Mouse (Mus musculus): ENCODE results near the gene Specc1. TPM values are rescaled to one million over a fixed set of nuclear protein-coding genes. Genes with fewer than 3 reads are reported as not detected.

The Specc1 gene
- polyA plus RNA-seq, 1 experiment from 2014 or later, result 8.8 TPM

- Histone ChIP-seq H3K36me3 (no peaks in the 10 kb centered on the region), H3K4me2 (no peak overlapping the region), H3K9ac (no peak overlapping the region), H3K9me3 (no peaks in the 10 kb centered on the region), H3K27ac (no peak overlapping the region), H3K27me3 (no peaks in the 10 kb centered on the region), H3K4me3 (no peak overlapping the region), H3K4me1 (peaks cover 11% of the 10 kb centered on the region)
- no peak for ATAC-seq (ENCODE audit: insufficient number of reproducible peaks, low FRiP score, low TSS enrichment, low read depth)
- WGBS, result 53% methylated on average over 2 of the region's 2 CpGs
Observed at GRCm38 (mm10) chr11:62080476-62080875, 123.9 kb downstream of the Specc1 start.

GRCm38 (mm10) chr11:62086648-62087047 is 130.1 kb downstream of the Specc1 start:
- no peaks in the 10 kb centered on the region for H3K27me3 ChIP-seq
- no peaks in the 10 kb centered on the region for H3K9me3 ChIP-seq
- 75% methylated on average over 2 of the region's 2 CpGs for WGBS
- no peak overlapping the region for H3K4me3 ChIP-seq
- H3K36me3 ChIP-seq, result no peaks in the 10 kb centered on the region
- H3K4me1 ChIP-seq, result no peaks in the 10 kb centered on the region
- ATAC-seq (ENCODE audit: insufficient number of reproducible peaks, low FRiP score, low TSS enrichment, low read depth), result no peak
- H3K27ac ChIP-seq, result no peak overlapping the region
- no peak overlapping the region for H3K9ac ChIP-seq
- H3K4me2 ChIP-seq, result no peak overlapping the region

DNA sequence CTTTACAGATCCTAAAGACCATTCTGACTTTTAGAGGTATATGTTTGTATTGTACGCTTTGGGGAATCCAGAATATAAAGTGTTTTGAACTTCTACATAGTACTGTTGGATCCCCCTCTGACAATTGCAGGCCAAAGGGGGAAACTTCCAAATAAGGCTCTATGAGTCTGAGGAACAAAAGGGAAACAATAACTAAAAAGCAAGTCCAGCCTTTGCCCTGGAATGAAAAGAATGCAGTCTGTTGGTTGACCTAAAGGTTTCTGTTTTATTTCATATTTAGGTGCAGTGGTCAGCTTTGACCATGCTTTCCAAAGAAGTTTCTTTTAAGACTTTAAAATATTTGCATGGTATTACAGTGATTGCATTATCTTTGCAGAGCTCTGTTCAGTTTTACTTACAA is 130.5 kb downstream of the Specc1 start:
- Histone ChIP-seq H3K4me3 (no peak overlapping the region), H3K4me1 (no peaks in the 10 kb centered on the region), H3K9me3 (no peaks in the 10 kb centered on the region), H3K27me3 (no peaks in the 10 kb centered on the region), H3K27ac (no peak overlapping the region), H3K36me3 (no peaks in the 10 kb centered on the region), H3K9ac (no peak overlapping the region), H3K4me2 (no peak overlapping the region)
- 85% methylated on average over 1 of the region's 1 CpGs for WGBS
- ATAC-seq (ENCODE audit: insufficient number of reproducible peaks, low FRiP score, low TSS enrichment, low read depth), result no peak

DNA sequence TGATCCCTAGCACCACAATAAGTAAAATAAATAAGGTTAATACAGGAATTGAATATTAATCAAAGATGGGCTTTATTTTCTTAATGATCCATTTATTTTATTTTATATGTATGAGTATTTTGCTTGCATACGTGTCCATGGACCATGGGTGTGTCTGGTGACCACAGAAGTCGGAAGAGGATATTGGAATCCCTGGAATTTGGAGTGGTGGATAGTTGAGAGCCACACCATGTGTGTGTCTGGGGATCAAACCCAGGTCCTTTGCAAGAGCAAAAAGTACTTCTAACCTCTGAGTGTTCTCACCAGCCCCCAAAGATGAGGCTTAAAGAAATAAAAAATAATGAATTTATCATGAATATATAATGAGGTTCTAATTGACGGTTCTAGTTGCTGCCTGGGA is 132.1 kb downstream of the Specc1 start:
- no peak for ATAC-seq (ENCODE audit: insufficient number of reproducible peaks, low FRiP score, low TSS enrichment, low read depth)
- H3K4me2 ChIP-seq, result no peak overlapping the region
- no peaks in the 10 kb centered on the region for H3K9me3 ChIP-seq
- no peak overlapping the region for H3K27ac ChIP-seq
- WGBS, result 79% methylated on average over 3 of the region's 3 CpGs
- no peaks in the 10 kb centered on the region for H3K36me3 ChIP-seq
- H3K4me3 ChIP-seq, result no peak overlapping the region
- H3K9ac ChIP-seq, result no peak overlapping the region
- no peaks in the 10 kb centered on the region for H3K4me1 ChIP-seq
- no peaks in the 10 kb centered on the region for H3K27me3 ChIP-seq

DNA sequence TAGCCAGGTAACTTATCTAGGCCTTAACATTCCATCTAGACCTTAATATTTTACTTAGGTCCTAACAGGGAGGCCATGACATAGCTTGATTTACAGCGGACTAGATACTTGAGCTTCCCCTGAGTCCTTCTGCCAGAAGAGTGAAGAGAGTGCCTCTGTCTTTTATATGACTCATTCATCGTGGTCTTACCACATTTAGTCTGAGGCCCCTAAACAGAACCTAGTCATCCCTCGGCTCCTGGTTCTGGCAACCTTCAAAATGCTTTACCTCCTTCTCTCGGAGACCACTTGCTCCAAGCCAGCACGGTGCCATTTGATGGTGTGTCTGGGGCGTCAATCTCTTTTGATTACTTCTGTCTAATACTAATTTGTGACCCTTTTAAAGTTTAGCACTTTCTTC is 133.8 kb downstream of the Specc1 start:
- Histone ChIP-seq H3K9me3 (no peaks in the 10 kb centered on the region), H3K27me3 (no peaks in the 10 kb centered on the region), H3K4me2 (no peak overlapping the region), H3K4me1 (no peaks in the 10 kb centered on the region), H3K36me3 (no peaks in the 10 kb centered on the region), H3K4me3 (no peak overlapping the region), H3K9ac (no peak overlapping the region), H3K27ac (no peak overlapping the region)
- ATAC-seq (ENCODE audit: insufficient number of reproducible peaks, low FRiP score, low TSS enrichment, low read depth), result no peak
- WGBS, result 62% methylated on average over 6 of the region's 6 CpGs

DNA sequence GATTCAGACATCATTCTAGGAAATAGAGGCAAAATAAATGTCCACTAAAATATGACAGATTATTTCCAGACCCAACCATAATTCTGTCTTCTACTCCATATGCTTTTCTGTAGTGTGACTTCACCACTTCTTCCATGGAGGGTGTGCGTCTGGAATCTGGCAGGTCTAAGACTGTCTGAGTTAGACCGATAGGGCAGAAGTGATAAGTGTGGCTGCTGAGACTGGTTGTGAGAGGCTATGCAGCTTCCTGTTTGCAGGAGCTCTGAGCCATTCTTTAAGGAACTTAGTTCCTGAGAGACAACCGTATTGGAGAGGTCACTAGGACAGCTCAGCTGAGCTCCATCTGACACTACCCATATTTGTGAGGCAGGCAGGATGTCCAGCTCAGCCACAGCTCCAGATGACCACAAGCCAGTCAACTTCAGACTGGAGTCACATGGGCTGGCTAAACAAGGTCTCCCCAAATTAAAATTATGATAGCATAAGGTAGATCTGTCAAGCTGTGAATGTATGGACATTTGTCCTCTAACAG is 146.9 kb downstream of the Specc1 start:
- no peak overlapping the region for H3K4me3 ChIP-seq
- H3K9ac ChIP-seq, result no peak overlapping the region
- H3K4me1 ChIP-seq, result no peaks in the 10 kb centered on the region
- H3K27me3 ChIP-seq, result no peaks in the 10 kb centered on the region
- no peak overlapping the region for H3K4me2 ChIP-seq
- H3K9me3 ChIP-seq, result no peaks in the 10 kb centered on the region
- no peaks in the 10 kb centered on the region for H3K36me3 ChIP-seq
- ATAC-seq (ENCODE audit: insufficient number of reproducible peaks, low FRiP score, low TSS enrichment, low read depth), result no peak
- WGBS, result 57% methylated on average over 3 of the region's 3 CpGs
- H3K27ac ChIP-seq, result no peak overlapping the region

DNA sequence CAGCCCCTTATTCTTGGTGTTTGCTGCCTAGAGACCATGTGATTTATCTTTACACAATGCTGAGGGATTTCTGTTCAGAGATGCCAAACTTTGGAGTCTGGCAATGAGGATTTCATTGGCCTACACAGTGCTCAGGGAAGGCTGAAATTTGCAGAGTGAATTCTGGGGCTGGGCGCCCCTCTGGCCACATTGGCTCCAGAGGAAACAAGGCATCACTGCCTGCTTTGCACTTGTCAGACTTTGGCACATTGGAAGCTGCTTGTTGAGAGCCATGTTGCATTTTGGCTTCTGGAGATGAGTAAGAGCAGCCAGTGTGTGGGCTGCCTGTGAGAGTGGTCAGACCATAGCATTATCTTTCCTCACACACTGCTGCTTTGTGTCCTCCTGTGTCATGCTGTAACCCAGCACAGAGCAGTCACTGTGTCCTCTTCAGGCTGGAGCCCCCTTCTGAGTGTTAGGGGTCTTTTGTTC is 149.9 kb downstream of the Specc1 start:
- 79% methylated on average over 1 of the region's 1 CpGs for WGBS
- Histone ChIP-seq H3K27ac (no peak overlapping the region), H3K36me3 (no peaks in the 10 kb centered on the region), H3K9ac (no peak overlapping the region), H3K9me3 (no peaks in the 10 kb centered on the region), H3K4me2 (no peak overlapping the region), H3K4me1 (no peaks in the 10 kb centered on the region), H3K27me3 (no peaks in the 10 kb centered on the region), H3K4me3 (no peak overlapping the region)
- ATAC-seq (ENCODE audit: insufficient number of reproducible peaks, low FRiP score, low TSS enrichment, low read depth), result no peak

DNA sequence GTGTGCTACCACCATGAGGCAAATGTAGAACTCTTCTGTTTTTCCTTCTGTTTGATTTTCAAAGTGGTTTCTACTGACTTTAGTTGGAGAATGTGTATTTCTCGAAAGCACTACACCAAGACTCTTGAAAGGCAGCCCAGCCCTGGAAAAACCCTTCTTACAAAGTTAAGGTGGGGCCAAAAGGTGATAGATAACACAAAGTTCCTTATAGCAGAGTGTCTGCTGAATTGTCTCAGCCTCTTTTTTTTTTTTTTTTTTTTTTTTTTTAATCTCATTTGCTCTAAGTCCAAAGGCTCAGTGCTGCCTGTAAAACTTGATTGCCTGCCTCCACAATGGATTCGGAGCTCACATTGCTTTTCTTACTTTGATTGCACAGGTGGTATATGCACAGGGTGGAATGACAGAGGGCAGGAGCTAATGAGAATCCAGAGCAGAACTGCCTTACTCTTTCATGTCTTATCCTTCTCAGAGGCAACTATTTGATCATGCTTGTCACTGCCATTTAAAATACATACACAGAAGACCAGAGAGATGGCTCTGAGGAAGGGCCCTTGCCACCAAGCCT is 150.8 kb downstream of the Specc1 start:
- Histone ChIP-seq H3K4me3 (no peak overlapping the region), H3K9me3 (no peaks in the 10 kb centered on the region), H3K4me2 (no peak overlapping the region), H3K27ac (no peak overlapping the region), H3K9ac (no peak overlapping the region), H3K4me1 (no peaks in the 10 kb centered on the region), H3K27me3 (no peaks in the 10 kb centered on the region), H3K36me3 (no peaks in the 10 kb centered on the region)
- ATAC-seq (ENCODE audit: insufficient number of reproducible peaks, low FRiP score, low TSS enrichment, low read depth), result no peak
- 87% methylated on average over 2 of the region's 2 CpGs for WGBS

DNA sequence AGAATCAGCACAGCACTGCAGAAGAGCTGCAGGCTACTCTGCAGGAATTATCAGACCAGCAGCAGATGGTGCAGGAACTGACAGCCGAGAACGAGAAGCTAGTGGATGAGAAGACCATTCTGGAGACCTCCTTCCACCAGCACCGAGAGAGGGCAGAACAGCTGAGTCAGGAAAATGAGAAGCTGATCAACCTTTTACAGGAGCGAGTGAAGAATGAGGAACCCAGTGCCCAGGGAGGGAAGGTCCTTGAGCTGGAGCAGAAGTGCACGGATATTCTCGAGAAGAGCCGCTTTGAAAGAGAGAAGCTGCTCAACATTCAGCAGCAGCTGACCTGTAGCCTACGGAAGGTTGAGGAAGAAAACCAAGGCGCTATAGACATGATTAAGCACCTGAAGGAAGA is 162.0 kb downstream of the Specc1 start:
- Histone ChIP-seq H3K4me1 (peaks cover 4% of the 10 kb centered on the region; the same call in 1 of the 2 replicates), H3K9me3 (no peaks in the 10 kb centered on the region), H3K4me2 (no peak overlapping the region), H3K27ac (no peak overlapping the region), H3K9ac (no peak overlapping the region), H3K4me3 (no peak overlapping the region), H3K27me3 (no peaks in the 10 kb centered on the region), H3K36me3 (no peaks in the 10 kb centered on the region)
- 88% methylated on average over 9 of the region's 9 CpGs for WGBS
- no peak for ATAC-seq (ENCODE audit: insufficient number of reproducible peaks, low FRiP score, low TSS enrichment, low read depth)

- whole genome bisulfite sequencing, result 24% methylated on average over 3 of the region's 3 CpGs
- Histone ChIP-seq H3K9ac (no peak overlapping the region), H3K4me2 (no peak overlapping the region), H3K36me3 (no peaks in the 10 kb centered on the region), H3K27me3 (no peaks in the 10 kb centered on the region), H3K4me3 (no peak overlapping the region), H3K4me1 (peaks cover 4% of the 10 kb centered on the region; the same call in 1 of the 2 replicates), H3K9me3 (no peaks in the 10 kb centered on the region), H3K27ac (no peak overlapping the region)
- ATAC-seq (ENCODE audit: insufficient number of reproducible peaks, low FRiP score, low TSS enrichment, low read depth), result no peak
Observed at GRCm38 (mm10) chr11:62119871-62120270, 163.3 kb downstream of the Specc1 start.

DNA sequence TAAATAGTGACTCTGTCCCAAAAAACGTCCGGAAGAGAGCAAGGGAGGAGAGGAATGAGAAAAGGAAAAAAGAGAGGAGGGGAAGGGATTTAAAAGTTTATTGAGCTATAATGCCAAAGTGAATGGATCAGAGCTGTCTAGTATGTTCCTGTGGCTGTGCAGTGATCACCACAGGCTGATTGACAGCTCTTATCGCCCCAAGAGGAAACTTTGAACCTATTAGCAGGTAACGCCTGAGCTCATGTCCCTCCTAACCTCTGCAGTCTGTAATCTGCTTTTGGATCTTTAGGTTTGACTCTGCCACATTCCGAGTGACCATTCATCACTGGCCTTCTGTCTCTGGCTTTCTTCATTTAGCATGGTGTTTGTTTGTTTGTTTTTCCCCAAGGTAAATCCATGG is 164.8 kb downstream of the Specc1 start:
- no peak for ATAC-seq (ENCODE audit: insufficient number of reproducible peaks, low FRiP score, low TSS enrichment, low read depth)
- Histone ChIP-seq H3K4me2 (no peak overlapping the region), H3K36me3 (no peaks in the 10 kb centered on the region), H3K4me1 (peaks cover 4% of the 10 kb centered on the region; the same call in 1 of the 2 replicates), H3K27ac (no peak overlapping the region), H3K9me3 (no peaks in the 10 kb centered on the region), H3K9ac (no peak overlapping the region), H3K27me3 (no peaks in the 10 kb centered on the region), H3K4me3 (no peak overlapping the region)
- WGBS, result 85% methylated on average over 5 of the region's 5 CpGs

GRCm38 (mm10) chr11:62127692-62128091 is 171.1 kb downstream of the Specc1 start:
- Histone ChIP-seq H3K9me3 (no peaks in the 10 kb centered on the region), H3K36me3 (0 out of 2 replicates have a peak, but pooled peaks cover 7% of the 10 kb centered on the region), H3K27ac (no peak overlapping the region), H3K4me3 (no peak overlapping the region), H3K4me2 (no peak overlapping the region), H3K4me1 (0 out of 2 replicates have a peak, but pooled peaks cover 2% of the 10 kb centered on the region), H3K9ac (no peak overlapping the region), H3K27me3 (no peaks in the 10 kb centered on the region)
- ATAC-seq (ENCODE audit: insufficient number of reproducible peaks, low FRiP score, low TSS enrichment, low read depth), result 0 out of 2 replicates have a peak, but pooled peaks have one; percentile 58
- WGBS, result 33% methylated on average over 3 of the region's 3 CpGs

Data from limb, embryonic 15.5 days (tissue).